Mouse (Mus musculus): ENCODE data around the gene Gm37240.
A peak's percentile ranks its signal among the peaks of the same experiment; 100 is the strongest.
"Not testable (repeated sequence)": the region's sequence is repeated elsewhere in the genome, so short reads cannot be mapped to it uniquely, and the experiment has no call there.

The Gm37240 gene

GRCm38 (mm10) chr3:85887239-85887827 is at the start of gene Gm37240, which contains the start of gene Glt28d2:
Gene Gm37240 (minus strand): TSS chr3:85887518.
Gene Glt28d2 (minus strand): TSS chr3:85887516.
- DNase-seq (ENCODE audit: low spot score in 2 of 2) = peak; percentile 58 to 63

- DNase-seq (ENCODE audit: low spot score in 2 of 2) = no peak
These were observed 46.3 kb upstream of the Gm37240 start for GRCm38 (mm10) chr3:85933586-85933985.

- DNase-seq (ENCODE audit: low spot score in 2 of 2) = no peak
These were observed 44.5 kb upstream of the Gm37240 start for GRCm38 (mm10) chr3:85931859-85932258.

GRCm38 (mm10) chr3:85930671-85931255 is 43.4 kb upstream of the Gm37240 start:
- no peak for DNase-seq (ENCODE audit: low spot score in 2 of 2)

- DNase-seq (ENCODE audit: low spot score in 2 of 2) = no peak
These were observed 42.4 kb upstream of the Gm37240 start for GRCm38 (mm10) chr3:85929711-85930110.

GRCm38 (mm10) chr3:85928140-85928611 is 40.9 kb upstream of the Gm37240 start:
- DNase-seq (ENCODE audit: low spot score in 2 of 2) = no peak

- no peak for DNase-seq (ENCODE audit: low spot score in 2 of 2)
These were observed 40.0 kb upstream of the Gm37240 start for GRCm38 (mm10) chr3:85927296-85927695.

- DNase-seq (ENCODE audit: low spot score in 2 of 2) = peak; percentile 26 to 44
These were observed 36.9 kb upstream of the Gm37240 start for GRCm38 (mm10) chr3:85923954-85924945.

GRCm38 (mm10) chr3:85923343-85923742 is 36.0 kb upstream of the Gm37240 start:
- DNase-seq (ENCODE audit: low spot score in 2 of 2) = no peak

- DNase-seq (ENCODE audit: low spot score in 2 of 2) = no peak
These were observed 35.0 kb upstream of the Gm37240 start for GRCm38 (mm10) chr3:85922331-85922730.

GRCm38 (mm10) chr3:85920671-85921070 is 33.4 kb upstream of the Gm37240 start:
- DNase-seq (ENCODE audit: low spot score in 2 of 2) = not testable (repeated sequence)

GRCm38 (mm10) chr3:85917600-85917999 is 30.3 kb upstream of the Gm37240 start:
- no peak for DNase-seq (ENCODE audit: low spot score in 2 of 2)

GRCm38 (mm10) chr3:85914806-85915205 is 27.5 kb upstream of the Gm37240 start:
- DNase-seq (ENCODE audit: low spot score in 2 of 2) = no peak

GRCm38 (mm10) chr3:85907136-85907535 is 19.8 kb upstream of the Gm37240 start:
- no peak for DNase-seq (ENCODE audit: low spot score in 2 of 2)

GRCm38 (mm10) chr3:85904371-85904770 is 17.1 kb upstream of the Gm37240 start:
- no peak for DNase-seq (ENCODE audit: low spot score in 2 of 2)

- DNase-seq (ENCODE audit: low spot score in 2 of 2) = no peak
These were observed 7.7 kb upstream of the Gm37240 start for GRCm38 (mm10) chr3:85895020-85895419.

- no peak for DNase-seq (ENCODE audit: low spot score in 2 of 2)
These were observed 4.3 kb upstream of the Gm37240 start for GRCm38 (mm10) chr3:85891571-85891970.

- no peak for DNase-seq (ENCODE audit: low spot score in 2 of 2)
These were observed 928 bp upstream of the Gm37240 start for GRCm38 (mm10) chr3:85888221-85888671.

- DNase-seq (ENCODE audit: low spot score in 2 of 2) = peak in 1 of 2 experiments; percentile 2
These were observed 581 bp downstream of the Gm37240 start for GRCm38 (mm10) chr3:85886636-85887238.

GRCm38 (mm10) chr3:85885906-85886305 is 1.4 kb downstream of the Gm37240 start:
- DNase-seq (ENCODE audit: low spot score in 2 of 2) = no peak

- no peak for DNase-seq (ENCODE audit: low spot score in 2 of 2)
These were observed 6.6 kb downstream of the Gm37240 start for GRCm38 (mm10) chr3:85880687-85881086.

- DNase-seq (ENCODE audit: low spot score in 2 of 2) = no peak
These were observed 7.2 kb downstream of the Gm37240 start for GRCm38 (mm10) chr3:85880068-85880467.

All from spleen, postnatal 14 days (tissue).